Comparison of ENCODE assay signal across 10 mouse cellular contexts in the genomic region with DNA sequence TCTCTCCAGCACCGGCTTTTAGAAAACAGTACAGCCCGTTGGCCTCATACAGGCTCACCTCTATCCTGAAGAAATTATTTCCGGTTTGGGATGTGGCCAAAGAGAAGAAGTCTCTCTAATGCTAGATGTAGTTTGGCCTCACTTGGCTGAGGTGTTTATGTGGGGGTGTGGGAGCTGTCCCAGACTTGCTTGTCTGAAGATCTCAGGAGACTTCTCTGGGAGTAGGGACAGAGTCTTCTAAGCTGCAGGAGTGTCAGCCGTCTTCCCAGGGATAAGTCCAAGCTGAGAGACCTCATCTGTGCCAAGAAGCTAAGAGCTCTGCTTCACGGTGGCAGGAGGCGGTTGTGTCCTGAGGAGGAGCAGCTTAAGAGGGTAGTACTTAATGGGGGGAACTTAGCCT. TPM values are rescaled to one million over a fixed set of nuclear protein-coding genes. Genes with fewer than 3 reads are reported as not detected.
DNase-seq lines count a peak whose midpoint lies in the region; ATAC-seq lines count a peak whose summit lies in the region.
"Had no signal": no experiment of that assay in that cellular context is flagged by ENCODE, and none has a peak within 500 bp of the region (broad histone marks: within the 10 kb centered on the region; RNA-seq: fewer than 3 reads in every experiment).

No protein-coding gene starts in this region.

- no peaks in the 10 kb centered on the region for H3K36me3 ChIP-seq in neural tube, embryonic 11.5 days (ENCODE audit: control insufficient read depth, insufficient read depth, low read length)
- H3K36me3 ChIP-seq in hindbrain, embryonic 16.5 days (ENCODE audit: control insufficient read depth, insufficient read depth, low read length): no peaks in the 10 kb centered on the region
- H3K36me3 ChIP-seq: stomach, embryonic 15.5 days had no signal

- no peak overlapping the region for H3K4me2 ChIP-seq in neural tube, embryonic 11.5 days (ENCODE audit: low read depth)
- no peak overlapping the region; the same call in 1 of the 2 replicates for H3K4me2 ChIP-seq in hindbrain, embryonic 16.5 days (ENCODE audit: low read length)
- H3K4me2 ChIP-seq: stomach, embryonic 15.5 days had no signal

- H3K4me1 ChIP-seq in neural tube, embryonic 11.5 days (ENCODE audit: control insufficient read depth, insufficient read depth, low read length): peaks cover 46% of the 10 kb centered on the region
- H3K4me1 ChIP-seq in hindbrain, embryonic 16.5 days (ENCODE audit: control insufficient read depth, insufficient read depth, low read depth, low read length): peaks cover 50% of the 10 kb centered on the region

- no peak for ATAC-seq in neural tube, embryonic 11.5 days (ENCODE audit: insufficient read depth, low FRiP score, low TSS enrichment)
- ATAC-seq in hindbrain, embryonic 16.5 days: no peak

- H3K9me3 ChIP-seq in neural tube, embryonic 11.5 days (ENCODE audit: control insufficient read depth, low read length): no peaks in the 10 kb centered on the region
- H3K9me3 ChIP-seq in hindbrain, embryonic 16.5 days (ENCODE audit: control insufficient read depth, low read length): no peaks in the 10 kb centered on the region
- H3K9me3 ChIP-seq: stomach, embryonic 15.5 days had no signal

- H3K27me3 ChIP-seq in neural tube, embryonic 11.5 days (ENCODE audit: control insufficient read depth, insufficient read depth, low read length): no peaks in the 10 kb centered on the region
- H3K27me3 ChIP-seq in hindbrain, embryonic 16.5 days (replicated peaks; ENCODE audit: control insufficient read depth, insufficient read depth, low read length): no peaks in the 10 kb centered on the region
- H3K27me3 ChIP-seq: stomach, embryonic 15.5 days had no signal

- no peak overlapping the region for H3K27ac ChIP-seq in neural tube, embryonic 11.5 days (ENCODE audit: low read depth, low read length)
- H3K27ac ChIP-seq in hindbrain, embryonic 16.5 days (ENCODE audit: low read depth, low read length): peak overlapping the region; percentile 51; the same call in 1 of the 2 replicates
- H3K27ac ChIP-seq: stomach, embryonic 15.5 days had no signal

- no peak overlapping the region; the same call in 1 of the 2 replicates for H3K9ac ChIP-seq in neural tube, embryonic 11.5 days (ENCODE audit: low read length)
- no peak overlapping the region for H3K9ac ChIP-seq in hindbrain, embryonic 16.5 days (ENCODE audit: low read depth, low read length)
- H3K9ac ChIP-seq: stomach, embryonic 15.5 days had no signal

- peak; percentile 24 for DNase-seq in gastrocnemius, adult 18-20 months (ENCODE audit: low spot score)
- DNase-seq in gastrocnemius, adult 8-10 months (ENCODE audit: low spot score in 2 of 2): no peak
- peak; percentile 16 for DNase-seq in neural tube, embryonic 11.5 days (ENCODE audit: low spot score)
- DNase-seq in neural tube, embryonic 10.5 days (ENCODE audit: extremely low spot score, low spot score): no peak
- no peak for DNase-seq in spleen, postnatal 4 days (ENCODE audit: low spot score in 2 of 2)
- no peak for DNase-seq in embryo, embryonic 10 days (ENCODE audit: low spot score)
- DNase-seq in lung, postnatal 10 days: no peak
- DNase-seq: cerebellum, adult 11 months had no signal

- H3K4me3 ChIP-seq in neural tube, embryonic 11.5 days (ENCODE audit: low read depth, low read length): no peak overlapping the region
- no peak overlapping the region for H3K4me3 ChIP-seq in hindbrain, embryonic 16.5 days (ENCODE audit: low read length)
- H3K4me3 ChIP-seq: stomach, embryonic 15.5 days had no signal

- WGBS in neural tube, embryonic 11.5 days: 66% methylated on average over 6 of the region's 6 CpGs
- WGBS in hindbrain, embryonic 16.5 days: 40% methylated on average over 6 of the region's 6 CpGs

RNA-seq across cellular contexts. Expression of gene Trak1, which starts 5.8 kb away (rescaled TPM):
- 100 to 1,000 TPM; 172 to 191 TPM for total RNA-seq in gastrocnemius, adult 18-20 months (2021)
- 100 to 1,000 TPM; 133 to 200 (median 169) TPM for total RNA-seq in gastrocnemius, adult 8-10 months (2022)
- polyA plus RNA-seq in neural tube, embryonic 11.5 days (2014; fragmentation: Nextera tagmentation; extraction: Ambion mirVana): 26.4 and 29.8 TPM in 2 replicates
- 57.8 and 59.3 TPM in 2 replicates for polyA plus RNA-seq in hindbrain, embryonic 16.5 days (2015; fragmentation: Nextera tagmentation; extraction: Ambion mirVana)

RNA-seq across cellular contexts. Expression of gene Ulk4, which starts 26.1 kb away (rescaled TPM):
- under 1 TPM; 0.07 TPM for total RNA-seq in gastrocnemius, adult 18-20 months (2021)
- total RNA-seq in gastrocnemius, adult 8-10 months (2022): under 1 TPM in 1 of 4 experiments, not detected in 3; 0.44 TPM
- polyA plus RNA-seq in neural tube, embryonic 11.5 days (2014; fragmentation: Nextera tagmentation; extraction: Ambion mirVana): 133 and 153 TPM in 2 replicates
- 75.8 and 79.9 TPM in 2 replicates for polyA plus RNA-seq in hindbrain, embryonic 16.5 days (2015; fragmentation: Nextera tagmentation; extraction: Ambion mirVana)

Comparison
In these comparisons a context has a peak if more than half of its experiments do, and no peak if none do; other contexts are left out.
1. DNase-seq: peak in gastrocnemius, adult 18-20 months (single experiment) and neural tube, embryonic 11.5 days (single experiment); none in gastrocnemius, adult 8-10 months (0 of 2), neural tube, embryonic 10.5 days (single experiment), spleen, postnatal 4 days (0 of 2), embryo, embryonic 10 days (single experiment) and lung, postnatal 10 days (single experiment).